Mouse (Mus musculus) intestine, embryonic 14.5 days (tissue): Measurements from ENCODE around the gene Pnpo. TPM values are rescaled to one million over a fixed set of nuclear protein-coding genes. Genes with fewer than 3 reads are reported as not detected.
A peak's percentile ranks its signal among the peaks of the same experiment; 100 is the strongest.

ENCODE experiments used
- ATAC-seq: fragments of 200-750 bp; cut with Nextera tagmentation; replicated peaks from 2 replicates; pipeline ENCODE4 v1.8.0; 2017; ENCODE audit warnings: low read depth, moderate number of reproducible peaks, moderate TSS enrichment, moderate library complexity; ENCODE audit not compliant: low FRiP score, low TSS enrichment
- DNase-seq: peaks from one replicate; pipeline ENCODE4 v3.0.0-alpha.2; 2018; ENCODE audit warnings: low spot score
- H3K27ac ChIP-seq: fragments of 300-500 bp; sonication (generic); 2 replicates; pipeline ENCODE4 v1.5.1; 2014; ENCODE audit warnings: low read depth, mild to moderate bottlenecking, control low read depth
- H3K27me3 ChIP-seq: fragments of 300-500 bp; sonication (generic); replicated peaks from 2 replicates; pipeline ENCODE4 v1.6.1; 2014; ENCODE audit warnings: low read length, control low read depth; ENCODE audit not compliant: control insufficient read depth, insufficient read depth
- H3K36me3 ChIP-seq: fragments of 300-500 bp; sonication (generic); 2 replicates; pipeline ENCODE4 v1.6.1; 2014; ENCODE audit warnings: low read length, control low read depth; ENCODE audit not compliant: control insufficient read depth, insufficient read depth
- H3K4me1 ChIP-seq: fragments of 300-500 bp; sonication (generic); replicated peaks from 2 replicates; pipeline ENCODE4 v1.6.1; 2014; ENCODE audit warnings: low read length, control low read depth, mixed read lengths; ENCODE audit not compliant: control insufficient read depth, insufficient read depth
- H3K4me2 ChIP-seq: fragments of 300-500 bp; sonication (generic); 2 replicates; pipeline ENCODE4 v1.6.1; 2014; ENCODE audit warnings: low read length
- H3K4me3 ChIP-seq: fragments of 300-500 bp; sonication (generic); 2 replicates; pipeline ENCODE4 v1.5.1; 2014; ENCODE audit warnings: low read depth, low read length, control low read depth, mixed read lengths
- H3K9ac ChIP-seq: fragments of 300-500 bp; sonication (generic); 2 replicates; pipeline ENCODE4 v1.6.1; 2014; ENCODE audit warnings: mild to moderate bottlenecking, low read length
- H3K9me3 ChIP-seq: fragments of 300-500 bp; sonication (generic); 2 replicates; pipeline ENCODE4 v1.6.1; 2016; ENCODE audit warnings: low read length, control low read depth; ENCODE audit not compliant: control insufficient read depth
- WGBS: fragments of 180-500 bp; shearing (Covaris S2); extraction: QIAGEN DNeasy Blood & Tissue Kit; methylation state at CpG from one replicate; pipeline ENCODE4 v1.1.7; 2014; 5-methylcytosine and 5-hydroxymethylcytosine counted together
- polyA plus RNA-seq: library from polyadenylated mRNA; unstranded; fragments of >200 nt; fragmentation: Nextera tagmentation; extraction: Ambion mirVana; gene quantifications from 2 replicates; pipeline ENCODE4 v1.2.1, GENCODE M21; 2014

Gene Pnpo
- polyA plus RNA-seq, 1 experiment from 2014 or later = 44.1 TPM

DNA sequence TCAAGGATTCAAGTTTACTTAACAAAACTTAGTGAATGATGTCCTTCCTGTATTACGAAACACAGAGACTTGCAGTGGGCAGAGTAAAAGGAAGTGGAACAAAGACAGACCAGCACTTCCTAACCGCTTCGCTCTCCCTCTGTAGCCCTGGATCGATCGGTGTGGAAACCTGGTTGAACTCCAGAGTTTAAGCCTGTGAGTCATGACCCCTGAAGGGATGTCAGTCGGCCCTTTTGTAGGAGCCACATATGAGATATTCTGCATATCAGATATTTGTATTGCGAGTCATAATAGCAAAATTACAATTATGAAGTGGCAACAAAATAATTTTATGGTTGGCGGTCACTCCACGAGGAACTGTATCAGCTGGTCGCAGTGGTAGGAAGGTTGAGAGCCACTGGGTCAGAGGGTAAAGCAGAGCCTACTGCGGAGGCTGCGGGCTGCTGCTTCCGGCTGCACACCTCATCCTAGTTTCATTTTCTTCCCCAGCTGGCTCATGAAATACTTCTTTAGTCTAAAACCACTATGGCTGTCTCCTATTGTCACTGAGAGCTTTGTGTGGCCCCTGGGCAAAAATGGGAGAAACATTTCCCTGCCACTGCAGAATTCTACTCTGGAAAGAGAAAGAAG lies 23.2 kb upstream of the Pnpo start:
- H3K27ac ChIP-seq = no peak overlapping the region; the same call in 1 of the 2 replicates
- DNase-seq = no peak
- H3K36me3 ChIP-seq = peaks cover 11% of the 10 kb centered on the region
- no peaks in the 10 kb centered on the region for H3K27me3 ChIP-seq
- no peak overlapping the region for H3K9ac ChIP-seq
- 0 out of 2 replicates have a peak overlapping the region, but pooled peaks have one; percentile 2 for H3K4me2 ChIP-seq
- no peak overlapping the region for H3K4me3 ChIP-seq
- peaks cover 26% of the 10 kb centered on the region for H3K4me1 ChIP-seq
- H3K9me3 ChIP-seq = no peaks in the 10 kb centered on the region
- ATAC-seq = no peak
- WGBS = 80% methylated on average over 13 of the region's 13 CpGs

DNA sequence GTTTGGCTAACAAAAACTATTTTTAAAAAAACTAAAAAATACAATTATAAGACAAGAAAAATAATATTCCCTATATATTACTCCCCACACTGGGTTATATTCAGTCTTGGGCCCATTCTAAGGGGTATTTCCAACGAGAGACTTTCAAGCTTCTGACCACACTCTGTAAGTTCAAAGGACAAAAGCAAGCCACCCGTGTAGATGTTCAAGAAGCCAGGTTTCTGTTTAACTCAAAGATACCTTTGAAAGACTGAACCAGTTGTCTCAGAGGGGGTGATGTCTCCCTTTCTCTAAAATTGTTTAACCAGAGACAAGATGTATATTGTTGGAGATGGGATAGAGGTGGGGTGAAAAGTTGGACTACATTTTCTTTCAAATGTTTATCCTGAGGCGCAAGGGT lies 22.4 kb upstream of the Pnpo start:
- no peaks in the 10 kb centered on the region for H3K9me3 ChIP-seq
- 86% methylated on average over 3 of the region's 3 CpGs for WGBS
- ATAC-seq (no peak), DNase-seq (no peak)
- H3K27me3 ChIP-seq = no peaks in the 10 kb centered on the region
- H3K36me3 ChIP-seq = peaks cover 20% of the 10 kb centered on the region
- no peak overlapping the region for H3K4me2 ChIP-seq
- H3K27ac ChIP-seq = no peak overlapping the region
- peaks cover 26% of the 10 kb centered on the region for H3K4me1 ChIP-seq
- H3K4me3 ChIP-seq = no peak overlapping the region
- no peak overlapping the region for H3K9ac ChIP-seq

DNA sequence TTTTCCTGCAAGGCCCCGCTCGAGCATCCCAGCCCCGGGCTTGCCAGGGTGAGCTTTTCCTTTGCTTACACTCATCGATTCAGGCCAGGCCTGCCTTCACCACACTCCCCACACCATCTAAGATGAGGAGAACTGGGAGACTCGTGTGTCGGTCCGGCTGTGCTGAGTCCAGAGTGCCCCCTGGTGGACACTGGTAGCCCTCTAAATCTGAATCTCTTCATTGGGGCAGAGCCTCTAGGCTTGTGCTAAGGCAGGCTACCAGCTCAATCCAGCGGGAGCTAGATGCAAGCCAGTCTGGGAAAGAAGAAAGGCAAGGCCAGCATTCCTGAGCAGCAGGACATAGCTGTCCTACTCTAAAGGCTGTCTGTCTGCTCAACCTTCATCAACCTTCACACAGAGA lies 19.8 kb upstream of the Pnpo start:
- Histone ChIP-seq H3K9ac (no peak overlapping the region), H3K27ac (no peak overlapping the region), H3K27me3 (no peaks in the 10 kb centered on the region), H3K4me2 (no peak overlapping the region), H3K36me3 (peaks cover 44% of the 10 kb centered on the region), H3K9me3 (no peaks in the 10 kb centered on the region), H3K4me3 (no peak overlapping the region), H3K4me1 (peaks cover 7% of the 10 kb centered on the region; the same call in 1 of the 2 replicates)
- WGBS = 16% methylated on average over 8 of the region's 8 CpGs
- ATAC-seq (peak; percentile 67), DNase-seq (peak; percentile 95)

DNA sequence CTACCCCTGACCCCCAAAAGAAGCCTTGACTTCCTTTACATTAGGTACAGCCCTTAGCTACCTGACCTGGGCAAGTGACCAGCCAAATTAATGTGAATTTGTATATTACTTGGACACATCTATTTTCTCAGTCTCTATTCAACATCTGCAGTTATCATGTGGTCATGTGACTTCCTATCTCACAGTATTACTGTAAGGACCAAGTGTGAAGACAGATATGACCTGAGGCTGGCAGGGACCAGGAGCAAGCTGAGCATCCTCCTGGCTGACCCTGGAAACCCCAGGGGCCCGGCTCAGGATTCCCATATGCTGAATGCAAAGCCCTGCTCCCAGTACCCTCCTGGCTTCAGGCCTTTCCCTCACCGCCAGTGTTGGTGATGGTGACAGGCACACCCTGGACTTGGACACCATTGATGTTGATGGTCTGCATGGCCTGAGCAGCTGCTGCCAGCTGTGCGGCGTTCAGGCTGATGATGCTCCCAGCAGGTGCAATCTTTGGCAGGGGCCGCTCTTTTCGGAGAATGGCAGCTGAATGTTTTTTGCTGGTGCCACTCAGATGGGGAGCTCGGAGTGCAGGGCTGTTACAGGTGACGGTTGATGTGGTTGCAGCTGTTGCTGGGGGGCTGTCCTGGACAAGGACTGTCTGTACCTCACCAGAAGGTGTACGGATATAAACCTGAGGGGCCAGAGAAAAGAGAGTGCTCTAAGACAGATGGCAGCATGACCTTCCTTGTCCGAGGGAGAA lies 13.4 kb upstream of the Pnpo start:
- 90% methylated on average over 10 of the region's 10 CpGs for WGBS
- Histone ChIP-seq H3K4me2 (no peak overlapping the region), H3K4me3 (no peak overlapping the region), H3K9ac (no peak overlapping the region), H3K9me3 (no peaks in the 10 kb centered on the region), H3K4me1 (no peaks in the 10 kb centered on the region), H3K36me3 (peaks cover 94% of the 10 kb centered on the region), H3K27me3 (no peaks in the 10 kb centered on the region), H3K27ac (no peak overlapping the region)
- DNase-seq = no peak
- no peak for ATAC-seq

DNA sequence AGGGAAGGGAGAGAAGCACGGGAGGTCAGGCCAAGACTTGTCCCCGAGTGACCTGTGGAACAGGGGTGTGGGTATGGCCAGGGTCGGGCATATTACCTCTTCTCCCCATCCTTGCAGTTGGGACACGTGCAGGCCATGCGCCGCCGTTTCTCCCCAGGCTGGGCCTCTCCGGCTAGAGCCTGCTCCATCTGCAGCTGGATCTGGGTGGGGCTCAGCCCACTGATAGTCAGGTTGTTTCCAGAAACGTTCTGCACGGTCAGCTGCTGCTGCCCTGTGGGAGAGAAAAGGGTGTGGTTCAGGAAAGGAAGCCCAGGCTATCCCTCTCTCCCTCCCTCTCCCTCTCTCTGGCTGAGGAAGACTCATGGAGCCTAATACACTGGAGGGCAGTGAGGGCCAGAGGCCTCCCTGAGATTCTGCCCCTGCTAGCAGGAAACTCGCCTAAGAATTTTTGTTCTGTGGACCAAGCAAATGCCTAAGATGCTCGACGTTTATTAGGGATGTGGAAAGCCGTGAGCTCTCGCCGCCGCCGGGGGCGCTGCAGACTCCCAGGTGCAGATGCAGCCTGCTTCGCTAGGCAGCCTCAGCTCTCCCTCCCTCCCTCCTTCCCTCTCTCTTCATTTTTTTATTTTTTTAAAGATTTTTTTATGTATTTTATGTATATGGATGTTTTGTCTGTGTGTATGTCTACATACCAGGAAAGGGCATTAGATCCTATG lies 12.4 kb upstream of the Pnpo start:
- 57% methylated on average over 20 of the region's 20 CpGs for WGBS
- H3K27me3 ChIP-seq = no peaks in the 10 kb centered on the region
- no peak overlapping the region for H3K4me3 ChIP-seq
- H3K9ac ChIP-seq = no peak overlapping the region
- H3K4me1 ChIP-seq = no peaks in the 10 kb centered on the region
- H3K4me2 ChIP-seq = no peak overlapping the region
- DNase-seq (no peak), ATAC-seq (peak; percentile 44; the same call in 1 of the 2 replicates)
- H3K27ac ChIP-seq = no peak overlapping the region
- H3K9me3 ChIP-seq = no peaks in the 10 kb centered on the region
- H3K36me3 ChIP-seq = peaks cover 94% of the 10 kb centered on the region

DNA sequence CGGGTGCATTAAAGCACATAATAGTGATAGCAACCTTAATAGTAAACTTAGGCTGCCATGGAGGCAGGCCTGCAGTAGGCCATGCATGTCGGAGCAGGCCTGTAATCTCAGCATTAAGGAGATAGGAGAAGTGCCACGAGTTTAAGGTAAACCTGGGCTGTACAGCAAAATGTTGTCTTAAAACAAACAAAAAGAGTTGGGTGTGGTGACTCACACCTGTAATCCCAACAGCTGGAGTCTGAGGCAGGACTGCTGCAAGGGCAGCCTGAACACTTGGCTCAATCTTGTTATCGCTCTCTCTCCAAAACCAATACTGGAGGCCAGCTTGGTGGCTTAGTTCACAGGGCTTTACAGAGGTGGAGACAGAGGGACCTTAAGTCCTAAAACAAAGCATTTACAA lies 11.3 kb upstream of the Pnpo start:
- Histone ChIP-seq H3K9me3 (no peaks in the 10 kb centered on the region), H3K27ac (no peak overlapping the region), H3K9ac (no peak overlapping the region), H3K27me3 (no peaks in the 10 kb centered on the region), H3K4me3 (no peak overlapping the region), H3K4me1 (no peaks in the 10 kb centered on the region), H3K36me3 (peaks cover 83% of the 10 kb centered on the region), H3K4me2 (no peak overlapping the region)
- no peak for ATAC-seq
- WGBS = 84% methylated on average over 4 of the region's 4 CpGs
- no peak for DNase-seq

DNA sequence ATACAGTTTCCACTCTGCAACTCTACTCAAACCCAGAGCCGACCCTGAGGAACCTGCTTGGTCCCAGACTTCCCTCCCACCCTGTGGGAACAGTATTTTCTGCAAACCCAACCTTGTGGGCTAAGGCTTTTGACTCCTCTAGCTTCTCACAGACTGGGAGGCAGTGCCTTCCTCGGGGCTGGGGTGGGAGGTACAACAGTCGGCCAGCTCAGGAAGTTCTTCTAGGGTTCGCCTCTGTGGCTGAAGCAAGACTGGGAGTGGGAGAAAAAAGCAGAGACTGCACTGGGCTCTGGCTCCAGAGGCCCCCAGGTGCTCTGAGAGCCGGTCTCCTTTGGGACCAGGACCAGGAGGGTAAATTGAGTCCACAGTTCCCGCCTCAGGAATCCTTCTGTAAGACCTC lies 9.1 kb upstream of the Pnpo start:
- WGBS = 76% methylated on average over 6 of the region's 6 CpGs
- H3K4me1 ChIP-seq = no peaks in the 10 kb centered on the region
- H3K27me3 ChIP-seq = no peaks in the 10 kb centered on the region
- no peak overlapping the region for H3K4me3 ChIP-seq
- H3K9ac ChIP-seq = no peak overlapping the region
- DNase-seq (no peak), ATAC-seq (no peak)
- H3K27ac ChIP-seq = no peak overlapping the region
- H3K4me2 ChIP-seq = no peak overlapping the region
- H3K36me3 ChIP-seq = peaks cover 73% of the 10 kb centered on the region
- H3K9me3 ChIP-seq = no peaks in the 10 kb centered on the region

DNA sequence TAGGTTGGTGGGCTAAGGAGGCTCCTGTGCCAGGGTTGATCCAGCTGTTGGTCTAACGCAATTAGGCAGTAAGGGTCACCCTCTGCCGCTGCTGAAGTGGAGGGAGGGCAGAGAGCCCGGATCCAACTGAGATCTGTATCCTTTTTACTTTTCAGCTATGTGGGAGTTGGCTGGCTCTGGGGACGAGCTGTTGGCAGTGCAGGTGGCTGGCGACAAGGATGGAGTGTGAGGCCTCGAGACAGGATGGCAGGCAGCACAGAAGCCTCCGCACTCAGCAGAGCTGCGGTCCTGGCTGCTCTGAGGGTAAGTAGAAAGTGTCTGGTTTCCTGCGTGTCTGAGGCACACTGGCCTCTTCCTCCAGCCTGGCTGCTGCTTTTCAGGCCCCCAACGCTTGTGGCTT lies 8.6 kb upstream of the Pnpo start:
- H3K36me3 ChIP-seq = peaks cover 68% of the 10 kb centered on the region
- H3K9me3 ChIP-seq = no peaks in the 10 kb centered on the region
- DNase-seq (no peak), ATAC-seq (no peak)
- H3K27me3 ChIP-seq = no peaks in the 10 kb centered on the region
- H3K4me2 ChIP-seq = no peak overlapping the region
- no peak overlapping the region for H3K9ac ChIP-seq
- no peak overlapping the region for H3K27ac ChIP-seq
- H3K4me3 ChIP-seq = no peak overlapping the region
- no peaks in the 10 kb centered on the region for H3K4me1 ChIP-seq
- WGBS = 86% methylated on average over 10 of the region's 10 CpGs
